Mouse (Mus musculus) neutrophil, adult 83 days (primary cell): ENCODE measurements around the gene Kcne3. TPM values are rescaled to one million over a fixed set of nuclear protein-coding genes. Genes with fewer than 3 reads are reported as not detected.

Experiments
- total RNA-seq, 2 experiments: library from RNA; stranded (reverse); gene quantifications; one replicate each; pipeline ENCODE4 v1.2.4; 2023

Kcne3 gene
- 10 to 100 TPM; 16.8 to 24.7 TPM for total RNA-seq

DNA sequence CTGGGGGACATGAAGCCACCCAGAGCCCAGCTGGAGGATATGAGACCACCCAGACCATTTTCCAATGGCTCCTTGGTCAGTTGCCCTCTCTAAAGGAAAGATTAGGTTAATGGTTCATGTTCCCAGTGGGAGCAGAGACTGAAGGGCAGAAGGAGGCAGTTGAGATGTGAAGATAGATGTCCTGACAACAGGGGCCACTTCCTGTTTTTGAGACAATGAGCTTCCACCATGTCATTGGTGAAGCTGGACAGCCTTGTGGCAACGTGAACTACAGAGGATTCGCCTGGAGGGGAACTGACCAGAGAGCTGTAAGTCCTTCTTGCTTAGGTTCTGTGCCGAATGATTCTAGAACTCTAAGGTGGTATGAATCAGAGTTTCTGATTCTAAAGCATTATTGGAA is at the start of gene Kcne3:
Gene Kcne3, plus strand, starts transcription at position 234 of the 400 bp plus-strand sequence.

DNA sequence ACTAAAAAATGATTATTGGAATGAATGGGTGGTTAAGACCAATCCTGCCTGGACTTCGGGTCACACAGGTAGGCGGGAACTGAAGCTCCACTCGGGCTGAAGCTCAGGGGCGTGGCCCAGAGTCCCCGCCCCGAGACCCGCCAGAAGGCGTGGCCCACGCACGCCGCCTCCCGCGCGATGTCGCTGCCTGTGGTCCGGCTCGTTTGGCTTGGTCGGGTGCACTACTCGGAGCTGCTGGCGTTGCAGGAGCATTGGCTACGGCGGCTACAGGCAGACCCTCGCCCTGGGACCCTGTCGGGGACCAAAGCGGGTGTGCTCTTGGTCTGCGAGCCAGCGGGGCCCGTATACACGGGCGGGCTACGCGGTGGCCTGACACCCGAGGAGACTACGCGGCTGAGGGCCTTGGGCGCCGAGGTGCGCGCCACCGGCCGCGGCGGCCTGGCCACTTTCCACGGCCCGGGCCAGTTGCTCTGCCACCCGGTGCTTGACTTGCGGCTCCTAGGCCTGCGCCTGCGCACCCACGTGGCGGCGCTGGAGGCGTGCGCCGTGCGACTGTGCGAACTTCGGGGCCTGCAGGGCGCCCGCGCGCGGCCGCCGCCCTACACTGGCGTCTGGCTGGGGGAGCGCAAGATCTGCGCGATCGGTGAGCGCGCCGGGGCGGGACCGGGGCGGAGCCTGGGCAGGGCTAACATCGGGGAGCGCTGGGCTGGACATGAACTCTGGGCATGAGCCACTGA is 17.0 kb upstream of the Kcne3 start, which contains the start of gene Lipt2:
Gene Lipt2, plus strand, starts transcription at position 173 of the 737 bp plus-strand sequence.

DNA sequence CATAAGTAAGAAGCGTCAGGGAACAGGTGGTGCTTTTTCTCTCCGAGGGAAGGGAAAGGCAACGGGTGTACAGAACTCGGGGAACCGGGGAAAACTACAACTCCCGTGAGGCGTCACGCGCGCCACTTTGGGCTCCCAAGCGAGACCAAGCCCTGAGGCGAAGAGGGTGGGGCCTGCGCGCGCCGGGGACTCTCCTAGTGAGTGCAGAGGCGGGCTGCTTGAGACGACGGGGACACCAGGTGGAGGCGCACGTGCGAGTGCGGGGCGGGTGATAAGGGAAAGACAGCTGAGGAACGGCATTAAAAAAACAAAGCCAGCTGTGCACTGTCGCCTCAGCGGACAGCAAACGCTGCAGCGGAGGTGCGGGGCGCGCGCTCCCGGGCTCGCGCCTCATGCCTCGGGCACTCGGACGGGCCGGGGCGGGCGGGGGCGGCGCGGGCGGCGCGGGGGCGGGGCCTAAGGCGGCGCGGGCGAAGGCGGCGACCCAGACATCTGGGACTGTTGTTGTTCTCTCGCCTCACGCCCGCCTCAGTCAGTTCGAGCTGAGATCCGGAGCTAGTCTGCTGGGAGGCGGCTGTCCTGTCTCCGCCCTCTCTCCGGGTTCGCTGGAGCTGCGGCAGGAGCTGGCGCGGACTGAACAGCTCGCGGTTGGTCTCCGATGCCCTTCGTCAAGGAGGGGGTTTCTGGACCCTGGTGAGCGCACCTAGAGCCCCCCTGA is 51.0 kb downstream of the Kcne3 start, which contains the start of gene Pgm2l1:
Gene Pgm2l1, plus strand, starts transcription at position 237 of the 718 bp plus-strand sequence.

Other genes with a start within 250 kb of the Kcne3 start
- 10 to 100 TPM; 27.5 to 39.1 TPM for gene Rnf169, start 196.1 kb upstream of the Kcne3 start, total RNA-seq
- gene Chrdl2, start 170.3 kb upstream of the Kcne3 start, total RNA-seq, result under 1 TPM in 1 of 2 experiments, not detected in 1; 0.22 TPM
- gene Pold3, start 54.9 kb upstream of the Kcne3 start, total RNA-seq, result 10 to 100 TPM; 53.8 to 60.8 TPM
- gene Lipt2, start 17.2 kb upstream of the Kcne3 start, total RNA-seq, result 1 to 10 TPM; 2.6 to 2.9 TPM
- 1 to 10 TPM; 8.7 to 9.1 TPM for gene Pgm2l1, start 50.9 kb downstream of the Kcne3 start, total RNA-seq
- not detected for gene P4ha3, start 109.0 kb downstream of the Kcne3 start, total RNA-seq
- 10 to 100 TPM; 25.1 to 26.4 TPM for gene C2cd3, start 195.7 kb downstream of the Kcne3 start, total RNA-seq
- gene Ppme1, start 195.8 kb downstream of the Kcne3 start, total RNA-seq, result 10 to 100 TPM; 17.8 to 23.1 TPM